Mouse (Mus musculus): ENCODE data around the gene Pum2. TPM values are rescaled to one million over a fixed set of nuclear protein-coding genes. Genes with fewer than 3 reads are reported as not detected.

Pum2 gene
- polyA plus RNA-seq, 2 experiments, result 57.5 to 64.3 TPM

DNA sequence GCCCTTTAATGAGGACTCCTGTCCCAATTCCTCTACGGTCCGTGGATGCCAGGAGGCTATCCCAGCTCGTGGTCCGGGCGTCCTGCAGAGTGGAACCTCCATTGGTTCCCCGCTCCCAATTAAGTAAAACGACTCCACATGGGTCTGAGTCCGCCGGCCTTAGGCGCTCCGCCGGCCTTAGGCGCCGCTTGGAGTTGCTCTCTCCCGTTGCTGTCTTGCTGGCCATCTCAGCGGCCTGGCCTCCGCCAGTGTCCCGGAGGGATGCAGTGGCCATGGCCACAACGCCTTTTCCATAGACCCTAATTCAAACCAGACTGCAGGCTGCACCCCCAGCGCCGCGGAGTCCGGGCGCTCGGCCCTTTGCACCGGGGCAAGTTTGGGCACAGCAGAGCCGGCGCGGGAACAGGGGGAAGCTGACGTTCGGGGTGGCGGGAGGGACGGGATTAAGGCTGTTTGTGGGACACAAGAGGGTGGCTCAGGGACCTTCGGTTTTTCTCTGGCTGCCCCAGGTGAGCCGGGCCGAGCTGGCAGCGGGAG lies 98.0 kb downstream of the Pum2 start:
- Histone ChIP-seq H3K27ac (replicated peaks; ENCODE audit: low read depth, low read length) (peak overlapping the region; percentile 92), H3K9me3 (ENCODE audit: control insufficient read depth, low read length) (no peaks in the 10 kb centered on the region), H3K4me1 (ENCODE audit: control insufficient read depth, insufficient read depth, low read length) (peaks cover 36% of the 10 kb centered on the region), H3K4me2 (replicated peaks; ENCODE audit: low read depth, low read length, severe bottlenecking) (peak overlapping the region; percentile 89), H3K27me3 (ENCODE audit: control insufficient read depth, insufficient read depth, low read length) (no peaks in the 10 kb centered on the region), H3K4me3 (replicated peaks; ENCODE audit: low read length) (peak overlapping the region; percentile 66), H3K9ac (ENCODE audit: low read depth, low read length, severe bottlenecking) (peak overlapping the region; percentile 94), H3K36me3 (ENCODE audit: control insufficient read depth, insufficient read depth, low read length) (no peaks in the 10 kb centered on the region)
- DNase-seq (ENCODE audit: low spot score), result no peak
- WGBS, result under 1% methylated on average over 36 of the region's 37 CpGs
- no peak; the same call in 1 of the 2 replicates for ATAC-seq (ENCODE audit: low FRiP score, low read depth)
- no peak for TF ChIP-seq POLR2A (IDR thresholded peaks at IDR 0.05; ENCODE audit: borderline replicate concordance, extremely low read depth, insufficient read depth, insufficient read length)

- 0% methylated on average over 42 of the region's 55 CpGs for WGBS
- ATAC-seq (ENCODE audit: low FRiP score, low read depth), result peak; percentile 45
- Histone ChIP-seq H3K36me3 (ENCODE audit: control insufficient read depth, insufficient read depth, low read length) (no peaks in the 10 kb centered on the region), H3K4me2 (replicated peaks; ENCODE audit: low read depth, low read length, severe bottlenecking) (peak overlapping the region; percentile 89), H3K27me3 (ENCODE audit: control insufficient read depth, insufficient read depth, low read length) (no peaks in the 10 kb centered on the region), H3K9ac (ENCODE audit: low read depth, low read length, severe bottlenecking) (peak overlapping the region; percentile 94), H3K4me1 (ENCODE audit: control insufficient read depth, insufficient read depth, low read length) (peaks cover 43% of the 10 kb centered on the region), H3K27ac (replicated peaks; ENCODE audit: low read depth, low read length) (peak overlapping the region; percentile 92), H3K4me3 (replicated peaks; ENCODE audit: low read length) (peak overlapping the region; percentile 66), H3K9me3 (ENCODE audit: control insufficient read depth, low read length) (no peaks in the 10 kb centered on the region)
- no peak for TF ChIP-seq POLR2A (IDR thresholded peaks at IDR 0.05; ENCODE audit: borderline replicate concordance, extremely low read depth, insufficient read depth, insufficient read length)
- DNase-seq (ENCODE audit: low spot score), result peak; percentile 49
These were observed 98.7 kb downstream of the Pum2 start for GRCm38 (mm10) chr12:8772451-8773143.

GRCm38 (mm10) chr12:8773336-8773735 lies 99.4 kb downstream of the Pum2 start:
- Histone ChIP-seq H3K4me3 (replicated peaks; ENCODE audit: low read length) (peak overlapping the region; percentile 66), H3K27ac (replicated peaks; ENCODE audit: low read depth, low read length) (peak overlapping the region; percentile 92), H3K9ac (ENCODE audit: low read depth, low read length, severe bottlenecking) (peak overlapping the region; percentile 94), H3K27me3 (ENCODE audit: control insufficient read depth, insufficient read depth, low read length) (no peaks in the 10 kb centered on the region), H3K4me1 (ENCODE audit: control insufficient read depth, insufficient read depth, low read length) (peaks cover 48% of the 10 kb centered on the region), H3K9me3 (ENCODE audit: control insufficient read depth, low read length) (no peaks in the 10 kb centered on the region), H3K4me2 (replicated peaks; ENCODE audit: low read depth, low read length, severe bottlenecking) (peak overlapping the region; percentile 89), H3K36me3 (ENCODE audit: control insufficient read depth, insufficient read depth, low read length) (no peaks in the 10 kb centered on the region)
- ATAC-seq (ENCODE audit: low FRiP score, low read depth), result no peak
- no peak for TF ChIP-seq POLR2A (IDR thresholded peaks at IDR 0.05; ENCODE audit: borderline replicate concordance, extremely low read depth, insufficient read depth, insufficient read length)
- 6% methylated on average over 6 of the region's 6 CpGs for WGBS
- DNase-seq (ENCODE audit: low spot score), result no peak

DNA sequence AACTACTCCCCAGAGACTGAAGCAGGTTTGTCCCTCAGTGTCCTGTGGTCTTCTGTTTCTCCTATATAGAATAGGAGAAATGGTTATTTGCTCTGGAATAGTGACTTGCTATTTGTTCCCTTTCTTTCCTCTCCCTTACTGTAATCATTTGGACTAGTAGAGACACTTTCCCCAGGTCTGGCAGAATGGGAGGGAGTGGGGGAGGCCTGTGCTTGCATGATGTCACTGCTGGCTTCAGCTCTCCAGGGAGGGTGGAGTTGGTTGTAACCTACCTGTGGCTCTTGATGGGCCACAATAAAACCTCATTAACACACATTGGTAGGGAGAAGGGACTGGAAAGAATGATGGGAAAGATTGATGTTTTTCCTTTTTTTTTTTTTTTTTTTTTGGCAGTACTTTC lies 100.2 kb downstream of the Pum2 start:
- peak overlapping the region; percentile 89; the same call in 1 of the 2 replicates for H3K4me2 ChIP-seq (replicated peaks; ENCODE audit: low read depth, low read length, severe bottlenecking)
- peaks cover 54% of the 10 kb centered on the region for H3K4me1 ChIP-seq (ENCODE audit: control insufficient read depth, insufficient read depth, low read length)
- no peak overlapping the region for H3K27ac ChIP-seq (replicated peaks; ENCODE audit: low read depth, low read length)
- no peaks in the 10 kb centered on the region for H3K36me3 ChIP-seq (ENCODE audit: control insufficient read depth, insufficient read depth, low read length)
- H3K9me3 ChIP-seq (ENCODE audit: control insufficient read depth, low read length), result no peaks in the 10 kb centered on the region
- peak overlapping the region; percentile 26; the same call in 1 of the 2 replicates for H3K9ac ChIP-seq (ENCODE audit: low read depth, low read length, severe bottlenecking)
- no peak for DNase-seq (ENCODE audit: low spot score)
- H3K4me3 ChIP-seq (replicated peaks; ENCODE audit: low read length), result peak overlapping the region; percentile 66; the same call in 1 of the 2 replicates
- TF ChIP-seq POLR2A (IDR thresholded peaks at IDR 0.05; ENCODE audit: borderline replicate concordance, extremely low read depth, insufficient read depth, insufficient read length), result no peak
- ATAC-seq (ENCODE audit: low FRiP score, low read depth), result no peak
- H3K27me3 ChIP-seq (ENCODE audit: control insufficient read depth, insufficient read depth, low read length), result no peaks in the 10 kb centered on the region

GRCm38 (mm10) chr12:8776206-8776605 lies 102.3 kb downstream of the Pum2 start:
- H3K4me2 ChIP-seq (replicated peaks; ENCODE audit: low read depth, low read length, severe bottlenecking), result 0 out of 2 replicates have a peak overlapping the region, but pooled peaks have one; percentile 4
- no peak for ATAC-seq (ENCODE audit: low FRiP score, low read depth)
- no peaks in the 10 kb centered on the region for H3K9me3 ChIP-seq (ENCODE audit: control insufficient read depth, low read length)
- WGBS, result 85% methylated on average over 7 of the region's 7 CpGs
- no peak overlapping the region for H3K9ac ChIP-seq (ENCODE audit: low read depth, low read length, severe bottlenecking)
- TF ChIP-seq POLR2A (IDR thresholded peaks at IDR 0.05; ENCODE audit: borderline replicate concordance, extremely low read depth, insufficient read depth, insufficient read length), result no peak
- peaks cover 71% of the 10 kb centered on the region for H3K4me1 ChIP-seq (ENCODE audit: control insufficient read depth, insufficient read depth, low read length)
- H3K4me3 ChIP-seq (replicated peaks; ENCODE audit: low read length), result no peak overlapping the region
- no peak for DNase-seq (ENCODE audit: low spot score)
- peaks cover 9% of the 10 kb centered on the region for H3K36me3 ChIP-seq (ENCODE audit: control insufficient read depth, insufficient read depth, low read length)
- H3K27me3 ChIP-seq (ENCODE audit: control insufficient read depth, insufficient read depth, low read length), result no peaks in the 10 kb centered on the region
- no peak overlapping the region for H3K27ac ChIP-seq (replicated peaks; ENCODE audit: low read depth, low read length)

Measured in limb, embryonic 14.5 days (tissue).